Mouse (Mus musculus): ENCODE measurements around the gene Snx20.

DNA sequence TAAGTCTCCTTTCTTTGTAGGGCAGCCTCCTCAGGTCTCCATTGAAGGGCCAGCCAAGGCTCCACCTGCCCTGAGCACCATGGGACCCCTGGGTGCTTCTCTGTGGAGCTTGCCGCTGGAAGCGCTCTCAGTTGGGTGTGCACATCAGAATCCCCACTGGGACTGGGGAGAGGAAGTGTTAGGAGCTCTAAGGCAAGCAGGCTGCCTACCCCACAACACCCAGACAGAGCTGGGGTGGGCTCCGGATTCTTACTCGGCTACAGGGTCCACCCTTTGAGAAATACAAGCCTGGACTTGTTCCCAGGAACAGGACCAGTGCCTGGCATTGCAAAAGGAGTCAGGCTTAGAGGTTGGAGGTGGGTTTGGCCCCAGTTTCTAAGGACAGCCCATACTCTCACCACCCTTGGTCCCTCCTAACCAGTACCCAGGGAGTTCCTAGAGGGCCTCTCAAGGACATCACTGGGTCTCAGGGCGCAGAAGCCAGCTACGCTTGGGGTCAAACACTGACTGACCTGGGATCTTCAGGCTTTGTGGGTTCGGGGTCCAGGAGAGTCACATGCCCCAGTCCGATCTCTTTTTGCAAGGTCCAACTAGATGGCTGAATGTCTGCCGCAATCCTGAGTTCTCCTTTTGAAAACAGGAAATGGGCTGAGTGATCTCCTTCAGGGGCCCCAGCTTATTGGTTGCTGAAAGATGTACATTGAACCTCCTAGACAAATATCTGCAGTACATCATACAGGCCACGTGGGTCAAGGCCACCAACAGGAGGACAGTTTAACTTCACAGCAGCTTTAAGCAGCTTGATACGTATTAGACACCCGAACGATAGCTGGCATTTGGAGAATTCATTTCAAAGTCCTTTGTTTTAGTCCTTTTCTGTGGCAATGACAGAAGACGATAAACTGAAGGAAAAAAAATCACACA lies at the start of gene Snx20:
- TF ChIP-seq CTCF (IDR thresholded peaks at IDR 0.05; ENCODE audit: low read depth, low read length): no peak
- TF ChIP-seq POLR2A (IDR thresholded peaks at IDR 0.05; ENCODE audit: borderline replicate concordance, low read depth, low read length): no peak

All from bone marrow macrophage, adult 2 months (primary cell).